Comparison of ENCODE assay signal across 12 mouse cellular contexts in genomic region chr2:140949461-140949860, GRCm38 (mm10).
DNase-seq lines count a peak whose midpoint lies in the region; ATAC-seq lines count a peak whose summit lies in the region.
"Had no signal": no experiment of that assay in that cellular context is flagged by ENCODE, and none has a peak within 500 bp of the region (broad histone marks: within the 10 kb centered on the region; RNA-seq: fewer than 3 reads in every experiment).

No protein-coding gene starts in this region.

- ATAC-seq in erythroblast, adult 5-6 weeks (replicated peaks; ENCODE audit: low FRiP score, poor library complexity, severe bottlenecking): no peak
- ATAC-seq: forebrain, embryonic 13.5 days; intestine, embryonic 16.5 days had no signal

- DNase-seq in cerebellum, adult 11 months: peak; percentile 76
- peak; percentile 75 to 89 for DNase-seq in cerebellum, adult 18-20 months
- peak; percentile 93 for DNase-seq in cerebellum, adult 9-11 months
- peak; percentile 72 to 74 for DNase-seq in cerebellum, postnatal 36 days
- DNase-seq in frontal cortex, postnatal 10 days (ENCODE audit: low spot score in 2 of 2): no peak
- DNase-seq in adipocyte (ENCODE audit: low spot score): no peak
- DNase-seq: adrenal gland, postnatal 10 days; gastrocnemius, postnatal 14 days; kidney, adult 2 months had no signal

Comparison
In these comparisons a context has a peak if more than half of its experiments do, and no peak if none do; other contexts are left out.
1. DNase-seq: peak in cerebellum, adult 11 months (single experiment), cerebellum, adult 18-20 months (2 of 2), cerebellum, adult 9-11 months (single experiment) and cerebellum, postnatal 36 days (2 of 2); none in frontal cortex, postnatal 10 days (0 of 2) and adipocyte (single experiment).